Mouse (Mus musculus) ovary, adult 2 months (tissue): ENCODE measurements around the gene Spopl. TPM values are rescaled to one million over a fixed set of nuclear protein-coding genes. Genes with fewer than 3 reads are reported as not detected.

ENCODE experiments used
- polyA plus RNA-seq: library from polyadenylated mRNA; depleted of rRNA; stranded (reverse); fragments of >200 nt; gene quantifications from 2 replicates; pipeline ENCODE4 v1.2.3, GENCODE M21; 2012; rRNA removed

Gene Spopl
- polyA plus RNA-seq = 1.9 and 3.5 TPM in 2 replicates

DNA sequence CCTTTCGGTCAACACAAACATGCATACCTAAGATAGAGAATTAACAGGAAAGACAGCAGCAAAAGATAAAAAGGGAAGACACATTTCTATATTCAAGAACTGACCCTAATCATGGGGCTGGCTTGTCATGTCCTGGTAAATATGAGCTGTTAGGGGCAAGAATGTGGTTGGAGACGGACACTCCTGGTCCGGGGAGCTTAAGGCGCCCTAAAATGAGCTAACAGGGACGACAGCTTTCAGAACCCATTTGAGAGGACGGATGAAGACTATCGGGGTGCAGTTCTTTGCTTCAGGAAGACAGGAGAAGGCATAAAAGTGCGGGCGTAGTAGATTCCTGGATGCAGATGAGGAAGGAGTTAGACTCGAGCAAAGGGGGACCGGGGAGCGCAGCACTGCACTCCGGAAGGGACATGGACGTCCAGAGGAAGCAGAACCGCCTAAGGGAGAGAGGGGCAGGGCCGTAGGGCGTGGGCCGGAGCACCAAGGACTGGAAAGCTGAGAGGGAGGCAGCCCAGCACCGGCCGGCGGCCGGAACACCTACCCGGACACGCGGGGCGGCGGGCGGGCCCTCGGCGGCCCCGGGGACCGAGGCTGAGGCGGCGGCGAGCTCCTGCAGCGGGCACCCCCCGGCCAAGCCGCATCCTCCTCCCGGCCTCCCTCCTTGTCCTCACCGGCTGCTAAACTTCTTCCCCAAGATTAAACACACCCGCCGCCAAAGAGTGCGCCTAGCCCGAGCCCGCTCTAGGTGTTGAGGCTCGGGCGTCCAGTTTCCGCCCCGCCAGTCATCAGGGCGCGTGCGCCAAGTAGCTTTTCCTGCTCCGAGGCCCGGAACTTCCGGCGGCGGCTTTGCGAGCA, at the start of gene Spopl:
Gene Spopl, minus strand, starts transcription at position 805 of the 855 bp plus-strand sequence.

